Mouse (Mus musculus) embryonic facial prominence, embryonic 14.5 days (tissue): Measurements from ENCODE around the gene Cnr2. TPM values are rescaled to one million over a fixed set of nuclear protein-coding genes. Genes with fewer than 3 reads are reported as not detected.

ENCODE experiments used
- ATAC-seq: fragments of 200-750 bp; cut with Nextera tagmentation; 2 replicates; pipeline ENCODE4 v1.8.0; 2017; ENCODE audit warnings: low read depth, moderate number of reproducible peaks, moderate TSS enrichment
- DNase-seq: peaks from one replicate; pipeline ENCODE4 v3.0.0-alpha.2; 2015; ENCODE audit warnings: low spot score
- H3K27ac ChIP-seq: fragments of 300-500 bp; sonication (generic); replicated peaks from 2 replicates; pipeline ENCODE4 v1.5.1; 2014; ENCODE audit warnings: low read depth, mild to moderate bottlenecking, low read length, moderate library complexity
- H3K27me3 ChIP-seq: fragments of 300-500 bp; sonication (generic); replicated peaks from 2 replicates; pipeline ENCODE4 v1.6.1; 2014; ENCODE audit warnings: low read length; ENCODE audit not compliant: control insufficient read depth, insufficient read depth
- H3K36me3 ChIP-seq: fragments of 300-500 bp; sonication (generic); 2 replicates; pipeline ENCODE4 v1.6.1; 2014; ENCODE audit warnings: low read length, mixed read lengths; ENCODE audit not compliant: control insufficient read depth, insufficient read depth
- H3K4me1 ChIP-seq: fragments of 300-500 bp; sonication (generic); 2 replicates; pipeline ENCODE4 v1.6.1; 2014; ENCODE audit warnings: antibody characterized with exemption, low read length; ENCODE audit not compliant: control insufficient read depth, insufficient read depth
- H3K4me2 ChIP-seq: fragments of 300-500 bp; sonication (generic); 2 replicates; pipeline ENCODE4 v1.6.1; 2014; ENCODE audit warnings: low read depth, mild to moderate bottlenecking, low read length, moderate library complexity, mixed read lengths
- H3K4me3 ChIP-seq: fragments of 300-500 bp; sonication (generic); 2 replicates; pipeline ENCODE4 v1.5.1; 2014; ENCODE audit warnings: low read depth, mild to moderate bottlenecking, low read length
- H3K9ac ChIP-seq: fragments of 300-500 bp; sonication (generic); 2 replicates; pipeline ENCODE4 v1.6.1; 2014; ENCODE audit warnings: low read depth, mild to moderate bottlenecking, low read length, moderate library complexity, mixed read lengths
- H3K9me3 ChIP-seq: fragments of 300-500 bp; sonication (generic); 2 replicates; pipeline ENCODE4 v1.6.1; 2016; ENCODE audit warnings: low read length; ENCODE audit not compliant: control insufficient read depth
- WGBS: fragments of 180-500 bp; shearing (Covaris S2); extraction: QIAGEN DNeasy Blood & Tissue Kit; methylation state at CpG from one replicate; pipeline ENCODE4 v1.1.7; 2014; 5-methylcytosine and 5-hydroxymethylcytosine counted together
- polyA plus RNA-seq: library from polyadenylated mRNA; unstranded; fragments of >200 nt; fragmentation: Nextera tagmentation; extraction: Ambion mirVana; gene quantifications from 2 replicates; pipeline ENCODE4 v1.2.1, GENCODE M21; 2014

Gene Cnr2
- polyA plus RNA-seq, 1 experiment from 2014 or later, result 1.1 TPM

GRCm38 (mm10) chr4:135889884-135890283 is 5.3 kb upstream of the Cnr2 start:
- no peaks in the 10 kb centered on the region for H3K4me1 ChIP-seq
- no peaks in the 10 kb centered on the region for H3K9me3 ChIP-seq
- DNase-seq (peak; percentile 85), ATAC-seq (peak; percentile 92)
- H3K9ac ChIP-seq, result no peak overlapping the region
- H3K27me3 ChIP-seq, result no peaks in the 10 kb centered on the region
- no peak overlapping the region for H3K4me2 ChIP-seq
- H3K27ac ChIP-seq, result no peak overlapping the region
- 13% methylated on average over 4 of the region's 4 CpGs for WGBS
- H3K36me3 ChIP-seq, result no peaks in the 10 kb centered on the region
- no peak overlapping the region for H3K4me3 ChIP-seq

GRCm38 (mm10) chr4:135891539-135891938 is 3.7 kb upstream of the Cnr2 start:
- Histone ChIP-seq H3K9me3 (no peaks in the 10 kb centered on the region), H3K4me1 (no peaks in the 10 kb centered on the region), H3K27me3 (no peaks in the 10 kb centered on the region), H3K9ac (no peak overlapping the region), H3K4me2 (no peak overlapping the region), H3K36me3 (no peaks in the 10 kb centered on the region), H3K27ac (no peak overlapping the region), H3K4me3 (no peak overlapping the region)
- ATAC-seq (no peak), DNase-seq (no peak)
- WGBS, result 80% methylated on average over 2 of the region's 2 CpGs

GRCm38 (mm10) chr4:135892884-135893283 is 2.3 kb upstream of the Cnr2 start:
- Histone ChIP-seq H3K4me3 (no peak overlapping the region), H3K4me2 (no peak overlapping the region), H3K9ac (no peak overlapping the region), H3K27ac (no peak overlapping the region), H3K36me3 (no peaks in the 10 kb centered on the region), H3K9me3 (no peaks in the 10 kb centered on the region), H3K4me1 (no peaks in the 10 kb centered on the region), H3K27me3 (no peaks in the 10 kb centered on the region)
- DNase-seq, result no peak
- 60% methylated on average over 4 of the region's 4 CpGs for WGBS
- no peak for ATAC-seq

- DNase-seq (no peak), ATAC-seq (no peak)
- no peak overlapping the region for H3K9ac ChIP-seq
- no peak overlapping the region for H3K4me3 ChIP-seq
- H3K9me3 ChIP-seq, result no peaks in the 10 kb centered on the region
- H3K4me1 ChIP-seq, result no peaks in the 10 kb centered on the region
- 73% methylated on average over 6 of the region's 6 CpGs for WGBS
- H3K27me3 ChIP-seq, result no peaks in the 10 kb centered on the region
- H3K4me2 ChIP-seq, result no peak overlapping the region
- H3K27ac ChIP-seq, result no peak overlapping the region
- H3K36me3 ChIP-seq, result no peaks in the 10 kb centered on the region
These were observed 963 bp downstream of the Cnr2 start for GRCm38 (mm10) chr4:135896157-135896556.

GRCm38 (mm10) chr4:135898380-135899049 is 3.3 kb downstream of the Cnr2 start:
- H3K4me3 ChIP-seq, result no peak overlapping the region
- no peaks in the 10 kb centered on the region for H3K36me3 ChIP-seq
- no peaks in the 10 kb centered on the region for H3K27me3 ChIP-seq
- H3K4me2 ChIP-seq, result no peak overlapping the region
- WGBS, result 56% methylated on average over 8 of the region's 9 CpGs
- no peaks in the 10 kb centered on the region for H3K9me3 ChIP-seq
- 0 out of 2 replicates have a peak, but pooled peaks have one; percentile 22 for ATAC-seq
- no peak overlapping the region for H3K27ac ChIP-seq
- no peaks in the 10 kb centered on the region for H3K4me1 ChIP-seq
- H3K9ac ChIP-seq, result no peak overlapping the region
- no peak for DNase-seq

- Histone ChIP-seq H3K4me1 (no peaks in the 10 kb centered on the region), H3K27ac (no peak overlapping the region), H3K9me3 (no peaks in the 10 kb centered on the region), H3K27me3 (no peaks in the 10 kb centered on the region), H3K9ac (no peak overlapping the region), H3K4me2 (no peak overlapping the region), H3K36me3 (no peaks in the 10 kb centered on the region), H3K4me3 (no peak overlapping the region)
- WGBS, result 81% methylated on average over 7 of the region's 7 CpGs
- ATAC-seq, result no peak
- DNase-seq, result no peak
These were observed 3.9 kb downstream of the Cnr2 start for GRCm38 (mm10) chr4:135899050-135899448.

GRCm38 (mm10) chr4:135900008-135900407 is 4.8 kb downstream of the Cnr2 start:
- H3K4me2 ChIP-seq, result no peak overlapping the region
- H3K27ac ChIP-seq, result no peak overlapping the region
- no peak overlapping the region for H3K9ac ChIP-seq
- 74% methylated on average over 5 of the region's 5 CpGs for WGBS
- no peak for DNase-seq
- ATAC-seq, result no peak
- H3K36me3 ChIP-seq, result no peaks in the 10 kb centered on the region
- H3K9me3 ChIP-seq, result no peaks in the 10 kb centered on the region
- no peaks in the 10 kb centered on the region for H3K4me1 ChIP-seq
- no peak overlapping the region for H3K4me3 ChIP-seq
- no peaks in the 10 kb centered on the region for H3K27me3 ChIP-seq

GRCm38 (mm10) chr4:135902606-135903242 is 7.5 kb downstream of the Cnr2 start:
- Histone ChIP-seq H3K27ac (no peak overlapping the region), H3K36me3 (no peaks in the 10 kb centered on the region), H3K9me3 (no peaks in the 10 kb centered on the region), H3K4me3 (no peak overlapping the region), H3K4me1 (no peaks in the 10 kb centered on the region), H3K4me2 (no peak overlapping the region), H3K9ac (no peak overlapping the region), H3K27me3 (no peaks in the 10 kb centered on the region)
- DNase-seq, result no peak
- ATAC-seq, result no peak
- WGBS, result 84% methylated on average over 4 of the region's 4 CpGs

- no peak for ATAC-seq
- Histone ChIP-seq H3K9ac (no peak overlapping the region), H3K4me3 (no peak overlapping the region), H3K27me3 (no peaks in the 10 kb centered on the region), H3K27ac (no peak overlapping the region), H3K9me3 (no peaks in the 10 kb centered on the region), H3K36me3 (no peaks in the 10 kb centered on the region), H3K4me1 (no peaks in the 10 kb centered on the region), H3K4me2 (no peak overlapping the region)
- whole genome bisulfite sequencing, result 47% methylated on average over 1 of the region's 1 CpGs
- no peak for DNase-seq
These were observed 9.6 kb downstream of the Cnr2 start for GRCm38 (mm10) chr4:135904810-135905209.
